Mouse (Mus musculus) cerebellum, postnatal 36 days (tissue): ENCODE results near the gene Etv6.
"Not testable (repeated sequence)": the region's sequence is repeated elsewhere in the genome, so short reads cannot be mapped to it uniquely, and the experiment has no call there.

Source experiments
- DNase-seq, 2 experiments: peaks; one replicate each; pipeline ENCODE4 v3.0.0; 2021 to 2022; ENCODE audit warnings: mixed read lengths in 2 of 2

Gene Etv6

GRCm38 (mm10) chr6:134035490-134036405, at the start of gene Etv6:
Gene Etv6 (plus strand): TSS chr6:134035700.
- peak; percentile 68 to 73 for DNase-seq

- DNase-seq: no peak
These were observed 49.3 kb upstream of the Etv6 start for GRCm38 (mm10) chr6:133986161-133986560.

GRCm38 (mm10) chr6:133987068-133987591, 48.4 kb upstream of the Etv6 start:
- DNase-seq: no peak

- DNase-seq: no peak
These were observed 47.5 kb upstream of the Etv6 start for GRCm38 (mm10) chr6:133988011-133988410.

GRCm38 (mm10) chr6:133997461-133997860, 38.0 kb upstream of the Etv6 start:
- no peak for DNase-seq

- DNase-seq: no peak
These were observed 37.6 kb upstream of the Etv6 start for GRCm38 (mm10) chr6:133997935-133998334.

- not testable (repeated sequence) for DNase-seq
These were observed 20.9 kb upstream of the Etv6 start for GRCm38 (mm10) chr6:134014488-134015110.

GRCm38 (mm10) chr6:134018807-134019206, 16.7 kb upstream of the Etv6 start:
- no peak for DNase-seq

GRCm38 (mm10) chr6:134020821-134021220, 14.7 kb upstream of the Etv6 start:
- no peak for DNase-seq

- DNase-seq: no peak
These were observed 9.2 kb upstream of the Etv6 start for GRCm38 (mm10) chr6:134026264-134026663.

- DNase-seq: no peak
These were observed 8.5 kb upstream of the Etv6 start for GRCm38 (mm10) chr6:134027022-134027421.

- DNase-seq: no peak
These were observed 3.0 kb upstream of the Etv6 start for GRCm38 (mm10) chr6:134032451-134032850.

- DNase-seq: peak in 1 of 2 experiments; percentile 29
These were observed 1.1 kb upstream of the Etv6 start for GRCm38 (mm10) chr6:134034436-134034835.

- peak; percentile 75 to 77 for DNase-seq
These were observed 503 bp upstream of the Etv6 start for GRCm38 (mm10) chr6:134034904-134035489.

GRCm38 (mm10) chr6:134036491-134036911, 1.0 kb downstream of the Etv6 start:
- no peak for DNase-seq

GRCm38 (mm10) chr6:134036951-134037431, 1.5 kb downstream of the Etv6 start:
- no peak for DNase-seq

- DNase-seq: no peak
These were observed 2.5 kb downstream of the Etv6 start for GRCm38 (mm10) chr6:134037960-134038359.

- DNase-seq: no peak
These were observed 3.4 kb downstream of the Etv6 start for GRCm38 (mm10) chr6:134038881-134039280.

GRCm38 (mm10) chr6:134039351-134039750, 3.9 kb downstream of the Etv6 start:
- DNase-seq: no peak

GRCm38 (mm10) chr6:134040312-134040711, 4.8 kb downstream of the Etv6 start:
- no peak for DNase-seq

GRCm38 (mm10) chr6:134041286-134041685, 5.8 kb downstream of the Etv6 start:
- DNase-seq: no peak

GRCm38 (mm10) chr6:134041916-134042315, 6.4 kb downstream of the Etv6 start:
- DNase-seq: no peak

GRCm38 (mm10) chr6:134043545-134043944, 8.0 kb downstream of the Etv6 start:
- no peak for DNase-seq
